Mouse (Mus musculus) embryonic facial prominence, embryonic 12.5 days (tissue): ENCODE measurements at regions not wholly inside any gene's neighbourhood (a gene's known extent, or its start where the extent isn't known, plus 50 kb on each side); places are given as distances from the start of the nearest gene placed in this dataset.

Experiments
- ATAC-seq: fragments of 200-750 bp; cut with Nextera tagmentation; 2 replicates; pipeline ENCODE4 v1.8.0; 2017; ENCODE audit not compliant: insufficient number of reproducible peaks, insufficient read depth, low FRiP score, low TSS enrichment
- H3K27ac ChIP-seq: fragments of 300-500 bp; sonication (generic); 2 replicates; pipeline ENCODE4 v1.5.1; 2016; ENCODE audit warnings: mild to moderate bottlenecking
- H3K27me3 ChIP-seq: fragments of 300-500 bp; sonication (generic); 2 replicates; pipeline ENCODE4 v1.6.1; 2016; ENCODE audit warnings: mild to moderate bottlenecking, moderate library complexity
- H3K36me3 ChIP-seq: fragments of 300-500 bp; sonication (generic); 2 replicates; pipeline ENCODE4 v1.6.1; 2016; ENCODE audit warnings: mild to moderate bottlenecking
- H3K4me1 ChIP-seq: fragments of 300-500 bp; sonication (generic); 2 replicates; pipeline ENCODE4 v1.6.1; 2016
- H3K4me2 ChIP-seq: fragments of 300-500 bp; sonication (generic); replicated peaks from 2 replicates; pipeline ENCODE4 v1.6.1; 2016; ENCODE audit warnings: mild to moderate bottlenecking, moderate library complexity
- H3K4me3 ChIP-seq: fragments of 300-500 bp; sonication (generic); 2 replicates; pipeline ENCODE4 v1.5.1; 2016; ENCODE audit warnings: mild to moderate bottlenecking
- H3K9ac ChIP-seq: fragments of 300-500 bp; sonication (generic); 2 replicates; pipeline ENCODE4 v1.6.1; 2016; ENCODE audit warnings: mild to moderate bottlenecking, moderate library complexity
- H3K9me3 ChIP-seq: fragments of 300-500 bp; sonication (generic); 2 replicates; pipeline ENCODE4 v1.6.1; 2016; ENCODE audit warnings: mild to moderate bottlenecking, moderate library complexity
- WGBS: fragments of 180-500 bp; shearing (Covaris S2); methylation state at CpG from one replicate; pipeline ENCODE4 v1.1.7; 2016; 5-methylcytosine and 5-hydroxymethylcytosine counted together

GRCm38 (mm10) chr16:55612873-55613272 lies 225.8 kb downstream of the Nfkbiz start:
- no peaks in the 10 kb centered on the region for H3K36me3 ChIP-seq
- no peaks in the 10 kb centered on the region for H3K27me3 ChIP-seq
- H3K4me3 ChIP-seq, result no peak overlapping the region
- ATAC-seq, result no peak
- no peak overlapping the region for H3K9ac ChIP-seq
- 86% methylated on average over 3 of the region's 3 CpGs for WGBS
- H3K4me2 ChIP-seq, result no peak overlapping the region
- no peaks in the 10 kb centered on the region for H3K4me1 ChIP-seq
- no peaks in the 10 kb centered on the region for H3K9me3 ChIP-seq
- no peak overlapping the region for H3K27ac ChIP-seq

GRCm38 (mm10) chr16:55612001-55612400 lies 226.7 kb downstream of the Nfkbiz start:
- Histone ChIP-seq H3K9me3 (no peaks in the 10 kb centered on the region), H3K27me3 (no peaks in the 10 kb centered on the region), H3K4me3 (no peak overlapping the region), H3K4me1 (no peaks in the 10 kb centered on the region), H3K36me3 (no peaks in the 10 kb centered on the region), H3K27ac (no peak overlapping the region), H3K9ac (no peak overlapping the region), H3K4me2 (no peak overlapping the region)
- ATAC-seq, result no peak
- WGBS, result 84% methylated on average over 5 of the region's 5 CpGs

- no peak overlapping the region for H3K4me2 ChIP-seq
- no peak for ATAC-seq
- 86% methylated on average over 3 of the region's 3 CpGs for WGBS
- H3K4me3 ChIP-seq, result no peak overlapping the region
- H3K4me1 ChIP-seq, result no peaks in the 10 kb centered on the region
- no peaks in the 10 kb centered on the region for H3K27me3 ChIP-seq
- H3K9ac ChIP-seq, result no peak overlapping the region
- H3K9me3 ChIP-seq, result no peaks in the 10 kb centered on the region
- no peak overlapping the region for H3K27ac ChIP-seq
- H3K36me3 ChIP-seq, result no peaks in the 10 kb centered on the region
Measured at GRCm38 (mm10) chr16:55611172-55611571, 227.5 kb downstream of the Nfkbiz start.

- H3K4me3 ChIP-seq, result no peak overlapping the region
- no peak overlapping the region for H3K27ac ChIP-seq
- no peaks in the 10 kb centered on the region for H3K9me3 ChIP-seq
- ATAC-seq, result no peak
- no peaks in the 10 kb centered on the region for H3K27me3 ChIP-seq
- no peak overlapping the region for H3K4me2 ChIP-seq
- 80% methylated on average over 3 of the region's 3 CpGs for WGBS
- no peak overlapping the region for H3K9ac ChIP-seq
- no peaks in the 10 kb centered on the region for H3K4me1 ChIP-seq
- H3K36me3 ChIP-seq, result no peaks in the 10 kb centered on the region
Measured at GRCm38 (mm10) chr16:55608361-55608760, 230.3 kb downstream of the Nfkbiz start.

- WGBS, result 86% methylated on average over 7 of the region's 7 CpGs
- Histone ChIP-seq H3K36me3 (no peaks in the 10 kb centered on the region), H3K4me2 (no peak overlapping the region), H3K9me3 (no peaks in the 10 kb centered on the region), H3K27me3 (no peaks in the 10 kb centered on the region), H3K4me3 (no peak overlapping the region), H3K9ac (no peak overlapping the region), H3K27ac (no peak overlapping the region), H3K4me1 (no peaks in the 10 kb centered on the region)
- ATAC-seq, result no peak
Measured at GRCm38 (mm10) chr16:55606447-55607239, 232.1 kb downstream of the Nfkbiz start.

GRCm38 (mm10) chr16:55603611-55604010 lies 235.1 kb downstream of the Nfkbiz start:
- H3K27ac ChIP-seq, result no peak overlapping the region
- no peaks in the 10 kb centered on the region for H3K36me3 ChIP-seq
- H3K9ac ChIP-seq, result no peak overlapping the region
- no peak for ATAC-seq
- H3K4me3 ChIP-seq, result no peak overlapping the region
- no peak overlapping the region for H3K4me2 ChIP-seq
- no peaks in the 10 kb centered on the region for H3K9me3 ChIP-seq
- no peaks in the 10 kb centered on the region for H3K27me3 ChIP-seq
- WGBS, result 77% methylated on average over 2 of the region's 2 CpGs
- no peaks in the 10 kb centered on the region for H3K4me1 ChIP-seq

GRCm38 (mm10) chr16:55589382-55589956 lies 249.2 kb downstream of the Nfkbiz start:
- Histone ChIP-seq H3K4me2 (no peak overlapping the region), H3K9ac (no peak overlapping the region), H3K4me3 (no peak overlapping the region), H3K27ac (no peak overlapping the region), H3K9me3 (no peaks in the 10 kb centered on the region), H3K27me3 (no peaks in the 10 kb centered on the region), H3K4me1 (no peaks in the 10 kb centered on the region), H3K36me3 (no peaks in the 10 kb centered on the region)
- ATAC-seq, result no peak
- WGBS, result 85% methylated on average over 1 of the region's 1 CpGs

GRCm38 (mm10) chr16:55587138-55587537 lies 251.6 kb downstream of the Nfkbiz start:
- H3K9me3 ChIP-seq, result no peaks in the 10 kb centered on the region
- H3K9ac ChIP-seq, result no peak overlapping the region
- no peak overlapping the region for H3K27ac ChIP-seq
- no peaks in the 10 kb centered on the region for H3K27me3 ChIP-seq
- no peaks in the 10 kb centered on the region for H3K36me3 ChIP-seq
- H3K4me1 ChIP-seq, result no peaks in the 10 kb centered on the region
- no peak overlapping the region for H3K4me3 ChIP-seq
- no peak for ATAC-seq
- no peak overlapping the region for H3K4me2 ChIP-seq
- 92% methylated on average over 6 of the region's 6 CpGs for WGBS

- Histone ChIP-seq H3K27me3 (no peaks in the 10 kb centered on the region), H3K4me2 (no peak overlapping the region), H3K4me1 (no peaks in the 10 kb centered on the region), H3K4me3 (no peak overlapping the region), H3K9ac (no peak overlapping the region), H3K27ac (no peak overlapping the region), H3K36me3 (no peaks in the 10 kb centered on the region), H3K9me3 (no peaks in the 10 kb centered on the region)
- WGBS, result 46% methylated on average over 3 of the region's 3 CpGs
- no peak for ATAC-seq
Measured at GRCm38 (mm10) chr16:55582906-55583305, 255.8 kb downstream of the Nfkbiz start.

GRCm38 (mm10) chr16:55582029-55582428 lies 256.7 kb downstream of the Nfkbiz start:
- no peaks in the 10 kb centered on the region for H3K9me3 ChIP-seq
- no peaks in the 10 kb centered on the region for H3K27me3 ChIP-seq
- 89% methylated on average over 7 of the region's 7 CpGs for WGBS
- no peak overlapping the region for H3K4me2 ChIP-seq
- no peak overlapping the region for H3K4me3 ChIP-seq
- H3K9ac ChIP-seq, result no peak overlapping the region
- H3K36me3 ChIP-seq, result no peaks in the 10 kb centered on the region
- no peaks in the 10 kb centered on the region for H3K4me1 ChIP-seq
- no peak for ATAC-seq
- H3K27ac ChIP-seq, result no peak overlapping the region

- no peak overlapping the region for H3K4me2 ChIP-seq
- 90% methylated on average over 4 of the region's 4 CpGs for WGBS
- H3K27ac ChIP-seq, result no peak overlapping the region
- no peak overlapping the region for H3K9ac ChIP-seq
- H3K4me3 ChIP-seq, result no peak overlapping the region
- no peaks in the 10 kb centered on the region for H3K27me3 ChIP-seq
- no peaks in the 10 kb centered on the region for H3K9me3 ChIP-seq
- no peaks in the 10 kb centered on the region for H3K4me1 ChIP-seq
- no peaks in the 10 kb centered on the region for H3K36me3 ChIP-seq
- no peak for ATAC-seq
Measured at GRCm38 (mm10) chr16:55580827-55581226, 257.9 kb downstream of the Nfkbiz start.

GRCm38 (mm10) chr16:55578686-55579085 lies 260.0 kb downstream of the Nfkbiz start:
- WGBS, result 67% methylated on average over 5 of the region's 5 CpGs
- H3K36me3 ChIP-seq, result no peaks in the 10 kb centered on the region
- H3K27ac ChIP-seq, result no peak overlapping the region
- ATAC-seq, result no peak
- H3K4me3 ChIP-seq, result no peak overlapping the region
- H3K4me2 ChIP-seq, result no peak overlapping the region
- H3K9me3 ChIP-seq, result no peaks in the 10 kb centered on the region
- no peak overlapping the region for H3K9ac ChIP-seq
- no peaks in the 10 kb centered on the region for H3K27me3 ChIP-seq
- H3K4me1 ChIP-seq, result no peaks in the 10 kb centered on the region
